Mouse (Mus musculus) urinary bladder, postnatal 14 days (tissue): ENCODE results near the gene Vmp1.

ENCODE experiments used
- DNase-seq: peaks from one replicate; pipeline ENCODE4 v3.0.0; 2021; ENCODE audit warnings: low spot score

Gene Vmp1

DNA sequence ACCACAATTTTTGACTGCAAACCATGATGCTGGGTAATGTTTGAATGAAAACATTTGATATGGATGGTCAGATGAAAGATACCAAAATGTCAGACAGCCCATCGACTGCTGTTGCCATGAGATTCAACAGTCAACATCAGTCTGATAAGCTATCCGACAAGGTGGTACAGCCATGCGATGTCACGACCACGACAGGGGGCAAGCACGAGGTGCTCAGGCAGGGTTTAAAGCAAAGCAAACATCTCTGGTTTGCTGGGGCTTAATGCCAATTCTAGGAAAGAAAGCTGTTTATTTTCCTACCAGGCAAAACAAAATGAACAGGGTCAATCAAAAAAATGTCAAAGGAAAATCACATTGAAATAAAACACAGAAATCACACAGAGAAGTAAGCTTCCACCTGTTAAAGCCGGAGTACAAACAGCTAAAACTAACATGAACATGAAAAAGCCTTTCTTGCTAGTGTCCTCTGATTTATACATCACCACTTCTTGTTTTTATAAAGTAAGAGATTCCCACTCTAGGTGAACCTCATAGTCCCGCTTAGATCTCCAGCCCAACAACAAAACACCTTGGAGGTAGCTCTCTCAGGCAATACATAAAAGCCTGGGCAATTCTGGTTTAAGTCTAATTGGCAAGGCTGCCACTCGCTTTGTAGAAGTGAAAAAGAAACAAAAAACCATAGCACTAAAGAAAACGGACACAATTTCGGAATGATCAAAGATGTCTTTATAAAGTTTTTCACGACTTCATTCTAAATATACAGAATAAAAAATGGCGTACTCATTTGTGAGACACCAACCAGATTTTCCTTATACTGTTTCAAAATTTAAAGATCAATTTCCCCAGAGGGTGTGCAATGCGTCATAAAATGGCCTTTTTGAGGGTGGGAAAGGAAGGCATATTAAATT lies 99.4 kb downstream of the Vmp1 start:
- DNase-seq = no peak

DNA sequence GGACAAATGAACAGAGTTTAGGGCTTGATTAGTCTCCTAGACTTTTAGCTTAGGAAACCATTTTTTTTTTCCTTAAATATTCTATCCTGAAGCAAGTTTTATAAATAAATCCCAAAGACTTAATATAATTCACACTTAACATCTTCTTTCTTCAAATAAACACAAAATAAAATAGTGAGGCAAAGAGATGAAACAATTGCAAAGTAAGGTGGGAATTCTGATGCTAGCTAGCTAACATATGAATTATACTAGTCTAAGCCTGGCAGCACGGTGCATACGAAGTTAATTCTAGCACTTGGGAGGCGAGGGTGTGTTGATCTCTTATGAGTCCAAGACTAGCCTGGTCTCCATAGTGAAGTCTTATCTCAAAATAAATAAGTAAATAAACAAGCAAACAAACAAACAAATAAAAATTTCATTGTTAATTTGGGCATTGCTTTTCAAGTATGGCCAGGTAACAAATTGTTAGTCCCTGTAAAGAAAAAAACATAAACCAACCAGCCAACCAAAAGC lies 100.3 kb downstream of the Vmp1 start:
- no peak for DNase-seq

- no peak for DNase-seq
These were observed 100.9 kb downstream of the Vmp1 start for GRCm38 (mm10) chr11:86582543-86583260.

- no peak for DNase-seq
These were observed 101.6 kb downstream of the Vmp1 start for GRCm38 (mm10) chr11:86581943-86582542.

- no peak for DNase-seq
These were observed 102.3 kb downstream of the Vmp1 start for GRCm38 (mm10) chr11:86581250-86581753.

DNA sequence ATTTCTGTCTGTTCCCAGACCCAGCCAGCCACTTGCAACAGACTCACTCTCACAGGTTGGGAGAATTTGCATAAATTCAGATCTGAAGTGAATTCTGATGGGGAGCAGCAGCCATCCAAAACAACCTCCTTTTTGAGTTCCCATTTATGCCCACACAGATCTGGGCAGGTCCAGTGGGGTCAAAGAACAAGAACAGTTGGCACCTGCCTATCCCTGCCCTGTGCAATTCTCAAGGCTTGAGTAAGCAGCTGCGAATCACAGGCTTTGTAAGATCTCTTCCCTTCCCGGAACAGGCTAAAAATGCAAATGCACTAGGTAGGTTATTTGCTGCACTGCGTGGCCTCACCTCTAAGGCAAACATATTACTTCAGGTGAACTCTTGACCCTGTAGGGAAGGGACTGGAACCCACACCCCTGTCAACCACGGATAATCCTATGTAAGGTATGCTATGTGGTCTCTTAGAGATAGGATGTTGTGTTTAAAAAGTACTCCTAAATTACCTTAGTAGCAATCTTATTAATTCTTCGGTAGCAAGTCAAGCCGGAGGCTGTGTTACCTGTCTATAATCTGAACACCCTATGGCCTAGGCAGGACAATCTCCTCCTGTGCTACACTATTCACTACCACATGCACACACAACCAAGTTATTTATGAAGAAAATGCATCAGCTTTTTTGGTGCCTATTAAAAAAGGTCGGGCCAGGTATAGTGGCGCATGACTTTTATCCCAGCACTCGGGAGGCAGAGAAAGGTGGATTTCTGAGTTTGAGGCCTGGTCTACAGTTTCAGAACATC lies 103.1 kb downstream of the Vmp1 start:
- DNase-seq = peak; percentile 63

- no peak for DNase-seq
These were observed 103.8 kb downstream of the Vmp1 start for GRCm38 (mm10) chr11:86579731-86580318.

DNA sequence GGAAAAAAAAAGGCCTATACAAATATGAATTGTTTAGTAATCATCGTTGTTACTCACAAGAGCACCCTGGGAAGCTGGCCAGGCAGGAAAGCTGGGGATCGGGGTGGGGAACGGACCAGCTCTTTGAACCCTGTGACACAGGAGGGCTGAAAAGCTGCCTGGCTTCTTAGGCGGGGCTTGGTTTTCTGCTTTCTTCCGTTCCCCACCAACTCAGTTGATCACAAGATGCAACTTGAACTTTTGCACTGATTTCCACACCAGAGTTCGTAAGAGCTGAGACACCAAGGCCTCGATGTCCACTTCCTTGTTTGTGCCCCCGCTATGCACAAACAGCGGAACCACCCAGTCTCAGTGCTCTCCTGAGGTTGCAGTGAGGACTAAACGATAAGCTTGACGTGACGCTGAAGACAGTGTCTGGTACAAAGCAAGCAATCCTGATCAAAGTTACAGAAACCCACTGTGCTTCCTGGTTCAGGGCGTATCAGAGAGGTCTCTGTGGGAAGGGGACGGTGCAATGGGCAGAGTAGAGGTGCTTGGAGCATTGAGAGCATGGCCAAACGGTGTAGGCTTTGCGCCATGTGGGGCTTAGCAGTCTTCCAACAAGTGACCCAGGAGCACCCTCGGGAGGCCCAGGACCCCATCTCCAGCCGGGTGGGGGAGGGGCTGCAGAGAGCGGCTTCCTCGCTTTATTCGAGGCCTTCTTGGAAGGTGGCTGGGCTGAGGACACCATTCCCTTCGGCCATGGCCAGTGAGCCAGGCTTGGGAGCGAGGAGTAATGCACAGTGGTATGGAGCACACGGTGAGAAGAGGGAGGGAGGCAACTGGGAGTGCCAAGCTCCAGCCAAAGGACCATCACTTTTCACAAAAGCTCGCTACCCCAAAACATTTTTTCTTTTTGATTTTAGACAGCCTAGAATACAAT lies 104.6 kb downstream of the Vmp1 start:
- DNase-seq = peak; percentile 84

- no peak for DNase-seq
These were observed 105.4 kb downstream of the Vmp1 start for GRCm38 (mm10) chr11:86578106-86578808.

GRCm38 (mm10) chr11:86577231-86577630 lies 106.4 kb downstream of the Vmp1 start:
- DNase-seq = no peak

GRCm38 (mm10) chr11:86575632-86576378 lies 107.8 kb downstream of the Vmp1 start:
- DNase-seq = no peak

GRCm38 (mm10) chr11:86574408-86574807 lies 109.2 kb downstream of the Vmp1 start:
- no peak for DNase-seq

- DNase-seq = no peak
These were observed 109.9 kb downstream of the Vmp1 start for GRCm38 (mm10) chr11:86573646-86574231.

DNA sequence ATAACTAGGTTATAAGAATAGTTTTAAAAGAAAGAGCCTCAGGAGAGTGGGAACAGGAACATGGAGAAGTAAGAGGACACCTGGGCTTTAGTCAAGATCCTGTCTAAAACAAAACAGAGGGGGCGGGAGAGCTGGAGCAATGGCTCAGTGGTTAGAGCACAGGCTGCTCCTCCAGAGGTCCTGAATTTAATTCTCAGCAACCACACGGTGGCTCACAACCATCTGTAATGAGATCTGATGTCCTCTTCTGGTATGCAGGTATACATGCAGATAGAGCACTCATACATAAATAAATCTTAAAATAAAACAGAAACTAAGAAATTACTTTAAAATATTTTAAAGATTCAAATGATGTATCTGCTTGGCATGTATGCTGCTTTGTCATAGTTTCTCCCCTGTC lies 111.0 kb downstream of the Vmp1 start:
- no peak for DNase-seq

DNA sequence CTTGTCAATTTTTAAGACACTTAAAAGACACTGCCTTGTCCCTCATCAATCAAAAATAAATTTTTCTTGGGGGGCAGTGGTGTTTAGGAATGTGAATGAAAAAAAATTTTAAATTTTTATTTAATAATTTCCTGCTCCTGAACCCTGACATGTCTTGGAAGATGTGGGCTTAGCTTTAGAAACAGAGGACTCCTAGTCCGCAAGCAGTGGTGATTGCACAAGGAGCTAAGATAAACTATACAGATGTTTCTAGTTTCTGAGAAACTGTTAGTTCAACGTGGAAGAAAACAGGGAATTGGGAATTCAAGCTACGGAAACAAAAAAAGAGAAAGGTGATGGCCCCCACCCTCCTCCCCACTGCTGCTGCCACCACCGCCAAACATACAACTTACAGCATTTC lies 111.8 kb downstream of the Vmp1 start:
- no peak for DNase-seq

DNA sequence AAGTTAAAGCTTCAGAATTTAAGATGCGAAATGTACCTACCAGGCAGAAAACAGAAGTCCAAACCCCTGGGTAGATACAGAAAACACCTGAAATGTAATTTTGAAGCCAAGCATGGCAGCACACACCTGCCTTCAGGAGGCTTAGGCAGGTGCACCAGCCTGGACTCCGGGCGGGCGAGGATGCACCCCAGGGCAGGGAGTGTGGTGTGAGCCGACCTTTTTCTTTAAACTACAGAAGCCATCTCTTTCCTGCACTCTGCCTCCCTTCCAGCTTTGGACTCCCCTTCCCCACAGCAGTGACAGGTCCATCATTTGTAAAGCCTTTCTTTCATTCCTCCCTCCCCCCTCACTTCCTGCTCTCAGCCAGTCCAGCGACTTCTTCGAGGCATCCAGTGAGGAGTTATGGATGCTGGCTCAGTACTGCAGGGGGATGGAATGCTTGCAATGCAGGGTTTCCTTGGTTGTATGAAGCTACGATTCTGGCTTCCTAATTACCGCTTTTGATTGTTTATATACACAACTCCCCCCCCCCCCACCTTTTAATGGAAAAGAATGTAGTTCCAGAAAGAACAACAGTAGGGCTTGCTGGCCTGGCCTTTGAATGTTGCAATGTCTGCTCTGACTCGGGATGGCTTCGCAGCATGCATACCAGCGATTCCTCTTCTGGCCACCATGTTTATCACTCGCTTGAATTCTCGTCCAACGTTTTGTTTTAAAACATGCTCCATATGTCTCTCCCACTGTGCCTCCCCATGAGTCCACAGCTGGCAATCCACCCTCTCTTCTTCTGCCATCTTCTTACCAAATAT lies 112.4 kb downstream of the Vmp1 start:
- DNase-seq = no peak

GRCm38 (mm10) chr11:86570261-86570746 lies 113.3 kb downstream of the Vmp1 start:
- no peak for DNase-seq
